Mouse (Mus musculus): ENCODE results near the gene Myo18a.
"Not testable (repeated sequence)": the region's sequence is repeated elsewhere in the genome, so short reads cannot be mapped to it uniquely, and the experiment has no call there.

Myo18a gene

DNA sequence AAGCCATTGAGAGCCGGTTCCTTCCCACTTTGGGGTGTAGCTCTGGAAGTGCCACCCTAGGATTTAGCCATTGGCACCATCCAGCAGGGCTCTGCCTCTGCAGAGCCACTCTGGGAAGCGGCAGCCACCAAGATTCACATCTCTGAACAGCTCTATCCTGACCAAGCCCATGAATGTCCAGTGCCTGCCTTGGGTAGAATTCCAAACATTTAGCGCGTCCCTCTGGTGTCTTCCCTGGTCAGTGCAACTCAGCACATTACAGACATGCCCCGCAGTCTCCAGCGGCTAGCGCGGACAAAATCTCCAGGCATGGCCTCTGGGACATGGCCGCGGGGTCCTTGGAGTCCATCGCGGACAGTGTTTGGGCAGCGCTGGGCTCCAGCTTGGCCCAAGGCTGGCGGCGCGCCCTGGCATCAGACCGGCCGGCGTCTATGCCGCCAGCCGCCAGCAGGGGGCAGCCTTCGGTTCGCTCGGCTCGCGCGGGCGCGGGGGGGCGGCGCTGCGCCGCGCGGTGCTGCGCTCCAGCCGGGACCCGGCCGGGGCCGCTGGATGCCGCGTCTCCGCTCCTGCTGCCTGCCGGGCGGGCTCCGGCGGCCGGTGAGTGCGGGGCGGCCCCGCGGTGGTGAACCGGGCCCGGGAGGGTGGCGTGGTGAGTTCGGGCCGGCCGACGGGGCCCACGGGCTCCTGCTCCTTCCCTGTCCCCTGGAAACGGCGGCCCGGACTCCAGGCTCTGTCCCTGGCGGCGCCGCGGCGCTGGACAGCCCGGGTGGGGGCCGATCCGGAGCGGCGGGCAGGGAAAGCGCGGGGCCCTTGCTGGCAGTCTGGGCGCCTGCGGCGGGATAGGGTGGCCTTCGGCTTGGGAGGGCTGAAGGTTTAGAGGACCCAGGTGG lies at the start of gene Myo18a:
Gene Myo18a (plus strand): TSS at position 464 of the 890 bp plus-strand sequence.
- in situ Hi-C loops (cut with MboI, MseI): no loop called here

DNA sequence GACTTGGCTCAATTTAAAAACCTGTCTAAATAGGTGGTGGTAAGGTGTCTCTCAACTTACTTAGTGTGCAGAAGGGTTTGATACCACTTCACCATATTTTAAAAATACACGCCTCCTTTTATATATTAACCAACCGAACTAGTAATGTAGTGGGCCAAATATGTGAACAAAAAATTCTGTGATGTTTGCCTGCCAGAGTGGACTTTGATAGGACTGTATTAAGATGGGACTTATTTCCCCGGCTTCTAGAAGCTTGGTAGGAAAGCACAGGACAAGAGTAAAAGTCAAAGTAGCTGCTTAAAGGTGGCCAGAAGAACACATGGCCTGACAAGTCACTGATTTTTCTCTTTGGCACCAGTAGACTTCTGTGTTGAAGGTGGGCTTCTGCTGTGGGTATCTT lies 49.3 kb upstream of the Myo18a start:
- in situ Hi-C loops (cut with MboI, MseI): no loop called here

DNA sequence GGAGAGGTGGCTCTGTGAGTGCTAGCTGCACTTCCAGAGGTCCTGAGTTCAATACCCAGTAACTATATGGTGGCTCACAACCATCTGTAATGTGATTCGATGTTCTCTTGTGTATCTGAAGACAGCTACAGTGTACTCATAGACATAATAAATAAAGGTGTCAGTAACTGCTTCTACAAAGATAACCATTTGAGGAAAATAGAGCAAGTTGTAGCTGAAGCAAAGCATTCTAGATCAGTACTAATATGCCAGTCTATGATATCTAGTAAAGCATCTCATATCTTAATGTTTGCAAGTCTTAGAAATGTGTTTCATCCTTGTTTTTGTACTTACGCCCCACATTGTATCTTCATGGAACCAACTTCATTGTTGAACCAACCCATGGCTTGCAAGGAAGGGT lies 44.0 kb upstream of the Myo18a start:
- in situ Hi-C loops (cut with MboI, MseI): no loop called here

DNA sequence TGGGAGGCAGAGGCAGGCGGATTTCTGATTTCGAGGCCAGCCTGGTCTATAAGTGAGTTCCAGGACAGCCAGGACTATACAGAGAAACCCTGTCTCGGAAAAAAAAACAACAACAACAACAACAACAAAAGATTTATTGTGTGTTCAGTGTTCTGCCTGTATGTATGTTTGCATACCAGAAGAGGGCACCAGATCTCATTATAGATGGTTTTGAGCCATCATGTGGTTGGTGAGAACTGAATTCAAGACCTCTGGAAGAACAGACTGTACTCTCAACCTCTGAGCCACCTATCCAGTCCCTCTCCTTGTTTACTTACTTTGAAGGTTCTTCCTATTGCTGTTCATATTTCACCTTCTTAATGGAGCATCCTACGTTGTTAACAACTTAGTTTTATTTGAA lies 41.7 kb upstream of the Myo18a start:
- in situ Hi-C loops (cut with MboI, MseI): no loop called here

DNA sequence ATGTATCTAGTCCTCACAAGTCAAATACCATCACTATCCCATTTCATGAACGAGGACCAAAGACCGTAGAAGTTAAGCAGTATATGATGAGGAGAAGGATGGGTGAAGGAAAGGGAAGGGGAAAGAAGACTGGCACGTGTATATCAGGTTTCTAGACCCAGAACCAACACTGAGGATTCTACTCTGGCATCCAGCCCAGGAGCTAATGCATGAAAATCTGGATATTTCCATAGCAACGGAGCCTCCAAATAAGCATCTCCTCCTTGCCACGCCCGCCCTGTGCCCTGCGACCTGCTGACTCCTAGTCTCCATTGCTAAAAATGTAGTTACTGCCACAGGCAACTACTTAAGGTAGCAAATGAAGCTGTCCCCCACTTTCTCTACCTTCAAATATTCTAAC lies 38.3 kb upstream of the Myo18a start:
- in situ Hi-C loops (cut with MboI, MseI): no loop called here

DNA sequence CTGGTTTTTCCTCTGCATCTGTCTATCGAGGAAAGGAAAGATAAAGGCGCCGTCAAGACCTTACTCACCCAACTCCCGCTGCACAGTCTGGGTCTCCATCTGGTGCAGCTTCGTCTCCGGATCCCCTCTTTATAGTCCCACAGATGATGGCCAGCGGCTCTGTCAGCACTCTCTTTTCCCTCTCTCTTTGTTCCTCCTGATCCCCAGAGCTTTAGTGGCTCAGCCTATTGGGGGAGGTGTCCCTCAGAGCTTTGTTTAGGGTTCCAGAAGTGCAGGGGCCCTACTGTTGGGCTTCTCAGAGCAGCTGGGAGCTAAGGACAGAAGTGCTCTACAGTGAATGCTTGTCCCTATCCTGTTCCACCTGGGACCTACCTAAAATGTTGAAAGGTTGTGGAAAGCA lies 37.9 kb upstream of the Myo18a start, which contains the start of gene Cryba1:
Gene Cryba1 (minus strand): TSS at position 101 of the 400 bp plus-strand sequence.
- in situ Hi-C loops (cut with MboI, MseI): no loop called here

DNA sequence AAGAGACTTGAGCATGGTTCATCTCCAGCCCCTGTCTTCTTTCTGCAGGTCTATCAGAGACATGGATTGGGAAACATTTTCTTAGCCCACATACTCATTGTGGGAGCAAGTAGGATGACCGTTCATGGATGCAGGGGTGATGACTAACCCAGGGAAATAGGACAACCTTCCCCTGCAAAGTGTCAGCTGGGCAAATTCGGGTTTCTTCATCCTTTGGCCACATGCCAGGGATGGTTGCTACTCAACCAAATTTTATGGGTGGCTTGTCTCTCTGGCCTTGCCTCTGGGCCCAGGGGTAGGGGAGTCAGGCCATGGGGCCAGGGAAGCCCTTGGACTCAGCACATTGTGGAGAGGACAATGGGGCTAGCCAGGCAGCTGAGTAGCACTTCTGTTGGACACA lies 34.5 kb upstream of the Myo18a start:
- in situ Hi-C loops (cut with MboI, MseI): no loop called here

DNA sequence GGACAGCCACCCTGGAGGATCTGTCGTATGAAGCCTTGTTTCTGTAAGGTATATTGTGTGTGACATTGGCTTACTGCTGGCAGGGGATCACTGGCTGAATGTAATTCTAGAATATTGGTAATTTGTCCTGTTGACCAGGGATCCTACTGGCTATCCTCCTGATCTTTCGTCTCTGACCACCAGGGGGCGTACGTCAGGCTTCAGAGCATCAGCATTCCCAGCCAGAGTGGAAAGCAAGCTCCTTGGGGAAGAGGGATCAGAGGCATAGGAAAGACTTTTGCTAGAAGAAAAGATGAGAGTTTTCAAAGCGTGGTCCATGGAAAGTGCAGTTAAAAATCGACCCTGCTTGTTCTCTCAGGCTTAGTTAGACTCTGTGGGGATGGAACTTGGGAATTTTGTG lies 25.8 kb upstream of the Myo18a start:
- in situ Hi-C loops (cut with MboI, MseI): no loop called here

DNA sequence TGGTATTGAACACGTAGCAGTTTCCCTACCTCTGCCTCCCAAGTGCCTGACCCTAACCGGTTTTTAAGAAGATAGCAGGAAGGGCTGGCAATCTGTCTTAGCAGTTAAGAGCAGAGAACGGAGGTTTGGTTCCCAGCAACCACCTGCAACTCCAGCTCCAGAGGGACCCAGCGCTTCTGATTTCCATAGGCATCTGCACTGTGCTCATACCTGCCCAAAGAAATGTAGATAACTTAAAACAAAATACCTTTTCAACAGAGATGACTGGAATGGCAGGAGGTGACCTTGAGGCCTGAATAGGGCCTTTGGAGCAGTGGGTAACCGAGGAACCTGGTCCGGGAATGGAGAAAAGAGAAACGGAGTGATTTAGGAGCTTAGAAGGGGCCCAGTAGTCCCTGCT lies 24.5 kb upstream of the Myo18a start:
- in situ Hi-C loops (cut with MboI, MseI): no loop called here

DNA sequence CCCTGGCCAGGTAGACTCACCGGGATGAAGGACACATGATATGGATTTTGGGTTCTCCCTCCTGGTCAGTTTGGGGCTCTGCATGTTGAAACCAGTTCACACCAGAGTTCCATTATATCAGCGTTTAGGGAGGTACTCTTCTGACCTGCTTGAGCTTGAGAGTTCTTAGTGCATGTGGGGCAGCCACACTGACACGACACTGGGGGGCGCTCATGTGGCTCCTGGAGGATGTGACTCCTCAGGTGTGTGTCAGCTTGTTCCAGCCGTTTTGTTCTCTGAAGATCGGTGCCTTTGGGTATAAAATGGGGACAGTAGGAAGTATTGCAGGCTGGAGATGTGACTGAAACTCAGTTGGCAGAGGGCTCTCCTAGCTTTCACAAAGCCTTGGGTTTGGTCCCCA lies 19.1 kb upstream of the Myo18a start:
- in situ Hi-C loops (cut with MboI, MseI): no loop called here

DNA sequence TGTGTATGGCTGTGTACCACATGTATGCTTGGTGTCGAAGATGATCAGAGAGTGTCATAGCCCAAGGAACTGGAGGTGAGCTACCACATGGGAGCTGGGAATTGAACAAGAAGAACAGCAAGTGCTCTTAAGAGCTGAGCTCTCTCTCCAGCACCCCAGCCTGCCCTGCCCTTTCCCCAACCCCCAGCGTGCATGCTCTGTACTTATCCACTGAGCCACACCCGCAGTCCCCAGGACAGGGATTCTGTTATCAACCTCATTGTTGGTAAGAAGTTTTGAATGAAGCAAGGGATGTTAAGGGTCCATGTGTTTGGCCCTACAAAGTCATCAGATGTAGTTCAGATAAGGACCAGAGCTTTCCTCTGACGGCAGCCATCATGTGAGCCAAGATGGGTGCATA lies 16.4 kb upstream of the Myo18a start:
- in situ Hi-C loops (cut with MboI, MseI): no loop called here

DNA sequence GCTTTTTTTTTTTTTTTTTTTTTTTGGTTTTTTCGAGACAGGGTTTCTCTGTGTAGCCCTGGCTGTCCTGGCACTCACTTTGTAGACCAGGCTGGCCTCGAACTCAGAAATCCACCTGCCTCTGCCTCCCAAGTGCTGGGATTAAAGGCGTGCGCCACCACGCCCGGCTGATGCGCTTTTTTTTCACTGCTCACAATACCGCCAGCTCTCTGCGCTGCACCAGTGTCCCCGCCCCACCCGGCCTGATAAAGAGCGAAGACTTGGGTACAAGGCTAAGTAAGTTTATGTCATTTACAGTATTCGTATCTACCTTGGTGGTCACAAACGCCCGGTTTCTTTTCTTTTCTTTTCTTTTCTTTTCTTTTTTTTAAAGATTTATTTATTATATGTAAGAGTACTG lies 15.9 kb upstream of the Myo18a start:
- in situ Hi-C loops (cut with MboI, MseI): not testable (repeated sequence)

DNA sequence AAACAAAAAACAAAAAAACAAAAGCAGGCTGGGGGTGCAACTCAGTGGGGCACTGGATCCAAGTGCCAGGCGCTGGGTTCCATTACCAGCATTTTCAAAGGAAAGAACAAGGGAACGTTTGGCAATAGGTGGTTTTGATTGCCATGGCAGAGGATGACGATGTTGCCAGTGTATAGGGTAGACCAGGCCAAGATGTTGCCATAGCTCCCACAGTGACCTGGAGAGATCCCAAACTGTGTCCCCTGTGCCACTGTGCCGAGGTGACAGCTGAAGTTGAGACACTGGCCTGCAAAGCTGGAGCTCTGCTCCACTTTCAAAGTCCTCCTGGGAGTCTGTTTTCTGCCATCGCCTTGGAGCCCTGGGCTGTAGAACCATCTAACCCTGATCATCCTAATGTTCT lies 14.1 kb upstream of the Myo18a start:
- in situ Hi-C loops (cut with MboI, MseI): no loop called here

DNA sequence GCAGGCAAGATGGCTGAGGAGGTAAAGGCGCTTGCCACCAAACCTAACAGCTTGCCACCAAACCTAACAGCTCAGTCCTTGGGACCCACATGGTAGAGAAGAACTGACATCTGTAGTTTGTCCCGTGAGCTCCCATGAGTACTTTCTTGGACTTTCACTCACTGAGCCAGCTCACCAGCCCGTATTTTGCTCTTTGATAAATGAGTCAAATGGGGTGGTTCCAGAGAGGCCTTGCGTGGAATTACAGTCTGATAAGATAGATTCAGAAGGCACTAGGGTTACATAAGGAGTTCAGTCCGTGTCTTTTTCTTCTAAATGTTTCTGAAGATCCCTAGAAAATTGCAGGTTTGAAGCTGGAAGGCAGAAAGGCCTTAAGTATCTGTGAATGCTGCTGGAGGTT lies 10.5 kb upstream of the Myo18a start:
- in situ Hi-C loops (cut with MboI, MseI): loop anchor here (10.0 kb wide), 1 partner anchor 1998 kb away; no protein-coding TSS in a partner anchor

DNA sequence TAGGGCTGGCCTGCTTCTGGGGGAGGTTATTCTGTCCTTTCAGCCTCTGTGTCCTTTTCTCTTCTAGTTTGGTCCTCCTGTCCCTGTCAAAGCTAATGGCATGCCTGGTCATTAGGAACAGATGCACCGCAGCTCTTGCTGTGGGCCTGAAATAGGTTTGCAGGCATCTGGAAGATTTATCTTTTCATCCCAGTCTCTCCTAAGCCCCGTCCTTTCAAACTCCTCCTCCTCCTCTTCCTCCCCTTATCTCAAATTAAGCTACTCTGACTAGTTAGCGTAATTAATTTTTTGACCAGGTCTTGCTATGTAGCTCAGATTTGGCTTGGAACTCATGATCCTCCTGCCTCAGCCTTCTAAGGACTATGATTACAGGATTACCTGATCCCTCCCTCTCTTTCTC lies 9.6 kb upstream of the Myo18a start:
- in situ Hi-C loops (cut with MboI, MseI): loop anchor here (10.0 kb wide), 1 partner anchor 1999 kb away; no protein-coding TSS in a partner anchor

DNA sequence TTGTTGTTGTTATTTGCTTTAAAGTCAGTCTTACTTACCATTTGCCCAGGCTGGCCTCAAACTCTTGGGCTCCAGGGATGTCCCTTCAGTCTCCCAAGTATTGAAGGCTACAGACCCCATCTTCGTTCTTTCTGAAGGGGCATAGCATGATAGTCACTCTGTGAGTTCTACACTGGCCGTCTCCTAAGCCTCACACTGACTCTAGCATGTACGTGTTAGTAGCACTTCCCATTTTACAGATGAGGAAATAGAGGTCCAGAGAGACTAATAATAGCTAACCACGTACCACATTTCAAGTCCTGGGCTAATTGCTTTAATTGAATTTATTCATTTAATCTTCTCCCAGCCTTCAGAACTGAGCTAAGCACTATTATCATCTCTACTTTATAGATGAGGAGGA lies 3.0 kb upstream of the Myo18a start:
- in situ Hi-C loops (cut with MboI, MseI): no loop called here

DNA sequence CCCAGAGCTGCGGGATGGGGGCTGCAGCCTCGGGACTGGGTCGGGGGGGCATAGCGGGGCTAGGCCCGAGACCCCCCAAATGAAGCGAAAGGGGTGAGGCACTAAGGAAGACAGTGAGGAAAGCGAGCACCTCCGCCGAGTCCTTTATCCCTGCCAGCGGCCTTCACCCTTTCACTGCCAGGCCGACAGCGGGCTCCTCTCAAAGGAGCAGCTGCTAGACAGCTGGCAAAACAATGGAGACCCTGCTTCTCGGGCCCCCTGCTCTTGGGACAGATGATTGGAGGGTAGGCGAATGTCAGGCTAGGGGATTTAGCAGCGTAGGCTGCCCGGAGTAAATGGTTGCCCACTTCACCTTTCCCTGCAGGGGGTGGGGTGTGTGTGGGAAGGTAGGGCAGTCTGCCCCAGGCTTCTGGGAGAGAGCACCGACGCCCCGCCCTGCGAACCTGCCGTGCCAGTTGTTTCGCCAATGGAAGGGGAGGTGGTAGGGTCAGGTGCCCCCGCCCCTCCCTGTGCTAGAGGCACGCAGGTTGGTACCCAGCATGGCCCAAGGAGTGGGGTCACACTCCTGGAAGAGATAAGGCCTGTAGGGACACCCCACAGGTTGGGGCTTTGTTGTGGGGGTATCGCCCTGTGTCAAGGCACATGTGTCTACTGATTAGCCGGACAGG lies 761 bp downstream of the Myo18a start:
- in situ Hi-C loops (cut with MboI, MseI): no loop called here

DNA sequence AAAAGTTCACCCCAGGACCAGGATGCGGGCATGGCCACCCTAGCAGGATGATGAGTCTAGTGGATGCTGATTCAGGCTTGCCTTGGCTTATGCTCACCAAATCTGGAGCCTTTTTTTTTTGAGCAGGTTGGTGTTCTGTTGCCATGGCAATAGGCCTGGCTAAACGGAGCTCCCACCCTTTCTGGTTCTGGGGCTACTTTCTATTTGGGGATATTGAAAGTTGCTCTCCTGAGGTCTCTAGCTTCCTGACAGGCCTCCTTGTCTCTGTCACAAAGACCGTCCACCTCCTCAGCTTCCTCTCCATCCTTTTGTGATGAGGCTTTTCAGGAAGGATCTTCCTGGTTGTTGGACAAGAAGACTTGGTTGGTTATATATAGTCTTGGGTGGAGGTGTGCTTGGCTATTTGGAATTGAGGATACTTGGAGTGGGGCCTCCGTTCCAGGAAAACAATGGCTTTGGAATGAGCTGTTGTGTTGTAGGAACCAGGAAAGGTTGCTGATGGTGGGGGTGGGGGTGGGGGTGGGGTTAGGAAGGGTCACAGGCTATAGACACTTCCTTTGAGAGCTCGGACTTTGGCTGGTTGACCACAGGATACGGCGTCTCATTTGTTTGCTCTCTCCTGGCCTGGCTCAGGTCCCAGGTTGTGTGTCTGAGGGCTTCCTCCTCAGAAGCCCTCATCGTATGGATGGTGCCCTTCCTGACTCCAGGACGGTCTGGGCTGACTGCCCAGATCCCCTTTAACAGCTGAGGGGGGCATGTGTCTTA lies 1.8 kb downstream of the Myo18a start:
- in situ Hi-C loops (cut with MboI, MseI): no loop called here

DNA sequence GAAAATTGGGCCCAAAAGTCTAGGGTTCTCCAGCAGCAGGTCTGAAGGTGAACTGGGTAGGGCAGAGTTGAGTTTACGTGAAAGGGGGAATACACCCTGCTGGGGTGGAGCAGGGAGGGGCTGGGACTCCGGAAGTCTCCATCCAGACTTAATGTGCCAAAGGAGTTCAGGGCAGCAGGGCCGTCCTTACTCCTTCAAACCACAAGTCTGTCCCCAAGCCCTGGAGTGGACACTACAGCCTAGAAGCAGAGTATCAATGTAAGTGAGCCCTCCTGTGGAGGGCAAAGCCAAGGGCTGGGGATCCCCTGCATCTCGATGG lies 2.4 kb downstream of the Myo18a start:
- in situ Hi-C loops (cut with MboI, MseI): no loop called here

DNA sequence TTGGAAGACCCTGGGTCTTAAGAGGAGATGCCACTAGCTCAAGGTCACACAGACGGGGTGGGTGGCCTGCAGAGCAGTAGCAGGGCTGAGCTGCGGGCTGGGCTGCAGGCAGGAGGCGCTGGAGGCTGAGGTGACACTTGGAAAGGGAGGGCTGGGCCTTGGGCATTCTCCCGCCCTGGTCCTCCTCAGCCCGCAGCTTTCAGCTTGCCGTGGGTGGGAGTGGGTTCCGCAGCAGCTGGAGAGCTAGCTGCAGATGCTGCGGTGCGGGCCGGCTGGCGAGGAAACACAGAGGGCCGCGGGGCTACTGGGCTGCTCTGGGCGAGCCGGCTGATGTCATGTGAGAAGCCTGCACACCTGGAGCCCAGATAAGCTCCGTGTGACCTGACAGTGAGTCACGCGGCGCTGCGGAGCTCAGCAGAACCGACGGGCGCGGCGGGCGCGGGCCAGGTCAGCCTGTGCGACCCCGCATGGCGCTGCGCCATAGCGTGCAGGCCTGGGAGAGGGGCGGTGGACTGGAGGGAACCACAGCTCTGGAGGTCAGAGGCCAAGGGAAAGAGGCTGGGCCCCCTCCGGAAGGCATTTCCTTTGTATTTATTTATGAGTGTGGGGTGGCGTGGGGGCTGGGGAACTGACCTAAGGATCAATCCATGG lies 3.4 kb downstream of the Myo18a start:
- in situ Hi-C loops (cut with MboI, MseI): no loop called here

DNA sequence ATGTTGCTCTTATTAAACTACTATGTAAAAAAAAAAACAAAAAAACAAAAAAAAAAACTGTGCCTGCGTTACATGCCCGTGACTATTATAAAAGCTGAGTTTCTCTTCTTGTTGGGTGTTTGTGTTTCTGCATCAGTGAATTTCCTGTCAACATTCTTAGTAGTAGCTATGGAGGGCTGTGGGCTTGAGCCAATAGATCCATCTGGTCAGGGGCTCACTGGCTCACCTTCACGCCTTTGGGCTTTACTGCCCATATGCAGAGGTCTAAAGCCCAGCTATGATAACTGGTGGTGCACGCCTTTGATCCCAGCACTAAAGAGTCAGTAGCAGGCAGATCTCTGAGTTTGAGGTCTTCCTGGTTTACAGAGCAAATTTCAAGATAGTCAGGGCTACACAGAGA lies 6.5 kb downstream of the Myo18a start:
- in situ Hi-C loops (cut with MboI, MseI): no loop called here

DNA sequence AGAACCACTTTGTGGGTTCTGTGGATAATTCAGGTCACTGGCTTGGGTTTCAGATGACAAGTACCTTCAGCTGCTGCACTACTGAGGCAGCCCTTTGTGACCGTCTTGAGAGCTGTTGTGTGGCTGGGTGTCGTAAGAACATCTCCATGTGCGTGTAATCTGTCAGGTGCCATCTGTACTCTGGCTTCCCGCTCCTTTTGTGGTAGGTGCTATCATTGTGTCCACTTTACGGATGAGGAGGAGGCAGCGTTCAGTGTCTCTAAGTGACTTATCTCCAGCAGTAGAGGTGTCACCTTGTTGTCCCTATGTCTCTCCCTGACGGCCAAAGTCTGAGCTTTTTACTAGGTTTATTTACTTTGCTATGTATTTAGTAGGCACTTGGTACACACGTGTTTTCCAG lies 7.3 kb downstream of the Myo18a start:
- in situ Hi-C loops (cut with MboI, MseI): no loop called here
